Mouse (Mus musculus): ENCODE measurements at regions not wholly inside any gene's neighbourhood (a gene's known extent, or its start where the extent isn't known, plus 50 kb on each side); places are given as distances from the start of the nearest gene placed in this dataset.

DNA sequence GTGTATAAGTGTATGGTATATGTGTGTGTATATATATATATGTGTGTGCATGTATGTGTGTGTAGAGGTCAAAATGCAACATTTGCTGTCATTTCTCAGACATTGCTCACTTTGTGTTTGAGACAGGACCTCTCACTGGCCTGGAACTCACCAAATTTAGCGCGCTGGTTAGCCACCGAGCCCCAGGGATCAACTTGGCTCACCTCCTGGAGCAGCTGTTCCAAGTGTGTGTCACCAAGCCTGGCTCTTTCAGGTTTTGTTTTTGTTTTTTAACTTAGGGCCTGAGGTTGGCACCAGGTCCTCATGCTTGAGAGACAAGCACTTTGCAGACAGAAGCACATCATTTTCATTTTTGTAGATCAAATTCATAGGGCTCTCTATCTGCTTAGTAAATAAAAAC, 154.0 kb upstream of the Jmjd1c start:
- TF ChIP-seq CTCF (IDR thresholded peaks at IDR 0.05; ENCODE audit: insufficient read depth, low read length) (no peak), POLR2A (IDR thresholded peaks at IDR 0.05; ENCODE audit: borderline replicate concordance, extremely low read depth, low read depth, low read length) (no peak)

Measured in lung, adult 2 months (tissue).